Mouse (Mus musculus): ENCODE measurements around the gene Masp2. TPM values are rescaled to one million over a fixed set of nuclear protein-coding genes. Genes with fewer than 3 reads are reported as not detected.

Masp2 gene
- polyA plus RNA-seq, 1 experiment, result 1.3 TPM

- H3K4me1 ChIP-seq (ENCODE audit: control insufficient read depth, insufficient read depth, insufficient read length), result peaks cover 7% of the 10 kb centered on the region; the same call in 1 of the 2 replicates
- H3K27ac ChIP-seq (ENCODE audit: insufficient read depth, low read length), result no peak within 1 kb of the TSS
- no peaks in the 10 kb centered on the region for H3K36me3 ChIP-seq (ENCODE audit: control insufficient read depth, insufficient read depth, low read length)
- no peaks in the 10 kb centered on the region for H3K27me3 ChIP-seq (ENCODE audit: control insufficient read depth, insufficient read depth, low read length)
- DNase-seq (ENCODE audit: low read depth in 1 of 2, low spot score in 2 of 2), result no peak
- whole genome bisulfite sequencing, result 23% methylated on average over 15 of the region's 15 CpGs
- peak within 1 kb of the TSS; percentile 32; the same call in 1 of the 2 replicates for H3K4me3 ChIP-seq (ENCODE audit: extremely low read depth, insufficient read depth, insufficient read length)
- TF ChIP-seq POLR2A (IDR thresholded peaks at IDR 0.05; ENCODE audit: low read depth, low read length) (no peak), CTCF (IDR thresholded peaks at IDR 0.05; ENCODE audit: extremely low read depth, insufficient read depth, insufficient read length, insufficient replicate concordance) (no peak)
These were observed 41.2 kb downstream of the Masp2 start, which contains the start of gene Gm572 for GRCm38 (mm10) chr4:148643291-148644156. Gene Gm572 (plus strand): TSS chr4:148643317.

GRCm38 (mm10) chr4:148644157-148644511 is 41.8 kb downstream of the Masp2 start:
- Histone ChIP-seq H3K27me3 (ENCODE audit: control insufficient read depth, insufficient read depth, low read length) (no peaks in the 10 kb centered on the region), H3K27ac (ENCODE audit: insufficient read depth, low read length) (no peak overlapping the region), H3K4me1 (ENCODE audit: control insufficient read depth, insufficient read depth, insufficient read length) (peaks cover 7% of the 10 kb centered on the region; the same call in 1 of the 2 replicates), H3K36me3 (ENCODE audit: control insufficient read depth, insufficient read depth, low read length) (no peaks in the 10 kb centered on the region), H3K4me3 (ENCODE audit: extremely low read depth, insufficient read depth, insufficient read length) (peak overlapping the region; percentile 32; the same call in 1 of the 2 replicates)
- 6% methylated on average over 9 of the region's 9 CpGs for WGBS
- TF ChIP-seq POLR2A (IDR thresholded peaks at IDR 0.05; ENCODE audit: low read depth, low read length) (no peak), CTCF (IDR thresholded peaks at IDR 0.05; ENCODE audit: extremely low read depth, insufficient read depth, insufficient read length, insufficient replicate concordance) (peak; percentile 71; the same call in 1 of the 2 replicates)
- DNase-seq (ENCODE audit: low read depth in 1 of 2, low spot score in 2 of 2), result peak; percentile 42 to 54

GRCm38 (mm10) chr4:148644926-148645325 is 42.6 kb downstream of the Masp2 start:
- TF ChIP-seq POLR2A (IDR thresholded peaks at IDR 0.05; ENCODE audit: low read depth, low read length), result no peak
- no peak for TF ChIP-seq CTCF (IDR thresholded peaks at IDR 0.05; ENCODE audit: extremely low read depth, insufficient read depth, insufficient read length, insufficient replicate concordance)
- Histone ChIP-seq H3K4me3 (ENCODE audit: extremely low read depth, insufficient read depth, insufficient read length) (no peak overlapping the region), H3K27ac (ENCODE audit: insufficient read depth, low read length) (no peak overlapping the region), H3K36me3 (ENCODE audit: control insufficient read depth, insufficient read depth, low read length) (no peaks in the 10 kb centered on the region), H3K27me3 (ENCODE audit: control insufficient read depth, insufficient read depth, low read length) (no peaks in the 10 kb centered on the region), H3K4me1 (ENCODE audit: control insufficient read depth, insufficient read depth, insufficient read length) (peaks cover 7% of the 10 kb centered on the region; the same call in 1 of the 2 replicates)
- no peak for DNase-seq (ENCODE audit: low read depth in 1 of 2, low spot score in 2 of 2)
- 82% methylated on average over 6 of the region's 6 CpGs for WGBS

- TF ChIP-seq POLR2A (IDR thresholded peaks at IDR 0.05; ENCODE audit: low read depth, low read length) (no peak), CTCF (IDR thresholded peaks at IDR 0.05; ENCODE audit: extremely low read depth, insufficient read depth, insufficient read length, insufficient replicate concordance) (no peak)
- no peak for DNase-seq (ENCODE audit: low read depth in 1 of 2, low spot score in 2 of 2)
- no peaks in the 10 kb centered on the region for H3K27me3 ChIP-seq (ENCODE audit: control insufficient read depth, insufficient read depth, low read length)
- 70% methylated on average over 11 of the region's 11 CpGs for WGBS
- no peak overlapping the region for H3K4me3 ChIP-seq (ENCODE audit: extremely low read depth, insufficient read depth, insufficient read length)
- H3K27ac ChIP-seq (ENCODE audit: insufficient read depth, low read length), result no peak overlapping the region
- H3K36me3 ChIP-seq (ENCODE audit: control insufficient read depth, insufficient read depth, low read length), result no peaks in the 10 kb centered on the region
- H3K4me1 ChIP-seq (ENCODE audit: control insufficient read depth, insufficient read depth, insufficient read length), result peaks cover 7% of the 10 kb centered on the region; the same call in 1 of the 2 replicates
These were observed 44.3 kb downstream of the Masp2 start for GRCm38 (mm10) chr4:148646616-148647015.

- H3K4me3 ChIP-seq (ENCODE audit: extremely low read depth, insufficient read depth, insufficient read length), result no peak overlapping the region
- 75% methylated on average over 3 of the region's 3 CpGs for WGBS
- H3K36me3 ChIP-seq (ENCODE audit: control insufficient read depth, insufficient read depth, low read length), result no peaks in the 10 kb centered on the region
- H3K27ac ChIP-seq (ENCODE audit: insufficient read depth, low read length), result no peak overlapping the region
- no peak for TF ChIP-seq CTCF (IDR thresholded peaks at IDR 0.05; ENCODE audit: extremely low read depth, insufficient read depth, insufficient read length, insufficient replicate concordance)
- no peak for TF ChIP-seq POLR2A (IDR thresholded peaks at IDR 0.05; ENCODE audit: low read depth, low read length)
- no peaks in the 10 kb centered on the region for H3K4me1 ChIP-seq (ENCODE audit: control insufficient read depth, insufficient read depth, insufficient read length)
- H3K27me3 ChIP-seq (ENCODE audit: control insufficient read depth, insufficient read depth, low read length), result no peaks in the 10 kb centered on the region
- no peak for DNase-seq (ENCODE audit: low read depth in 1 of 2, low spot score in 2 of 2)
These were observed 47.0 kb downstream of the Masp2 start for GRCm38 (mm10) chr4:148649309-148649708.

GRCm38 (mm10) chr4:148651045-148651444 is 48.7 kb downstream of the Masp2 start:
- H3K36me3 ChIP-seq (ENCODE audit: control insufficient read depth, insufficient read depth, low read length), result no peaks in the 10 kb centered on the region
- no peaks in the 10 kb centered on the region for H3K4me1 ChIP-seq (ENCODE audit: control insufficient read depth, insufficient read depth, insufficient read length)
- H3K27me3 ChIP-seq (ENCODE audit: control insufficient read depth, insufficient read depth, low read length), result no peaks in the 10 kb centered on the region
- TF ChIP-seq POLR2A (IDR thresholded peaks at IDR 0.05; ENCODE audit: low read depth, low read length), result no peak
- TF ChIP-seq CTCF (IDR thresholded peaks at IDR 0.05; ENCODE audit: extremely low read depth, insufficient read depth, insufficient read length, insufficient replicate concordance), result no peak
- H3K27ac ChIP-seq (ENCODE audit: insufficient read depth, low read length), result no peak overlapping the region
- WGBS, result 88% methylated on average over 9 of the region's 9 CpGs
- DNase-seq (ENCODE audit: low read depth in 1 of 2, low spot score in 2 of 2), result no peak
- no peak overlapping the region for H3K4me3 ChIP-seq (ENCODE audit: extremely low read depth, insufficient read depth, insufficient read length)
